Mouse (Mus musculus) spleen, postnatal 0 days (tissue): ENCODE results near the gene Rps6ka3. TPM values are rescaled to one million over a fixed set of nuclear protein-coding genes. Genes with fewer than 3 reads are reported as not detected.

ENCODE experiments used
- polyA plus RNA-seq: library from polyadenylated mRNA; unstranded; fragments of >200 nt; fragmentation: Nextera tagmentation; extraction: Ambion mirVana; gene quantifications from 2 replicates; pipeline ENCODE4 v1.2.1, GENCODE M21; 2015

The Rps6ka3 gene
- 4.5 and 5.3 TPM in 2 replicates for polyA plus RNA-seq

GRCm38 (mm10) chrX:159210007-159210406 lies at the start of gene Rps6ka3:
Gene Rps6ka3 (plus strand): TSS chrX:159210307.

GRCm38 (mm10) chrX:159371831-159372752 lies 162.0 kb downstream of the Rps6ka3 start, which contains the start of gene Eif1ax:
Gene Eif1ax (plus strand): TSS chrX:159372178.

DNA sequence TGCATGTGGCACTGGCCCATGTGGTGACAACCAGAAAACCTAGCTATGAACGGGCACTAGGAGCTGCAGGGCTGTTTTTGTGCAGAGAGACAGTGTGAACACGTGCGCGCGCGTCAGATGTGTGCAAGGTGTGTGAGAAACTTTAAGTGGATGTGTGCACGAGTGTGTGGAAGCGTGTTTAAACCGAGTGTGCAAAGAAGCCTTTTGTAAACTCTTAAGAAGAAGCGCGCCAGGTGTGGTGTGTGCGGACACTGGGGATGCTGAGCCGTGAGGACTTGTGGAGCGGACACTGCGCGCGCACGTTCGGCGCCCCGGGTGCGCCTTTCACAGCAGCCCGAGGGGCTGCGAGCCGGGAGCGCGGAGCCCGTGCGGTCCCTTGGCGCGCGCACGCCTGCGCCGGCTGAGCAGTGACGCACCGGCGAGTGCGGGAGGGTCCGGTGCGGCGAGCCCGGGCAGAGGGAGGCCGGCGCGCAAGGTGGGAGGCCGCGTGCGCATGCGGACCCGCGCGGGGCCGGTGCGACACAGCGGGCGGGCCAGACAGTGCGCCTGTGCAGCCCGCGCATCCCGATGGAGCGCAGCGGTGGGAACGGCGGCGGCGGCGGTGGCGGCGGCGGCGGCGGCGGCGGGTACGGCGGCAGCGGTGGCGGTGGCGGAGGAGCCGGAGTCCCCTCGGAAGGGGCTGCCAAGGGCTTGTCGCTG lies 204.2 kb downstream of the Rps6ka3 start, which contains the start of gene Map7d2:
Gene Map7d2, plus strand, starts transcription at position 443 of the 699 bp plus-strand sequence.

Other genes starting within 250 kb of the Rps6ka3 start
- gene Eif1ax, start 161.9 kb downstream of the Rps6ka3 start, polyA plus RNA-seq = 83.1 and 92.2 TPM in 2 replicates
- 0.05 TPM in 1 of 2 replicates, not detected in the other for gene Map7d2, start 204.3 kb downstream of the Rps6ka3 start, polyA plus RNA-seq